Mouse (Mus musculus) small intestine, adult 10 weeks (tissue): ENCODE results near the gene Gm17655. TPM values are rescaled to one million over a fixed set of nuclear protein-coding genes. Genes with fewer than 3 reads are reported as not detected.

ENCODE experiments used
- polyA plus RNA-seq: library from polyadenylated mRNA; stranded (reverse); fragments of 350-450 nt; fragmentation: Illumina TruSeq; extraction: RNeasy Lipid Tissue Mini Kit (QIAGEN cat#74804); gene quantifications from one replicate; pipeline ENCODE4 v1.2.3, GENCODE M21; 2014; ENCODE audit warnings: low replicate concordance

The Gm17655 gene
- polyA plus RNA-seq = 18.7 TPM

DNA sequence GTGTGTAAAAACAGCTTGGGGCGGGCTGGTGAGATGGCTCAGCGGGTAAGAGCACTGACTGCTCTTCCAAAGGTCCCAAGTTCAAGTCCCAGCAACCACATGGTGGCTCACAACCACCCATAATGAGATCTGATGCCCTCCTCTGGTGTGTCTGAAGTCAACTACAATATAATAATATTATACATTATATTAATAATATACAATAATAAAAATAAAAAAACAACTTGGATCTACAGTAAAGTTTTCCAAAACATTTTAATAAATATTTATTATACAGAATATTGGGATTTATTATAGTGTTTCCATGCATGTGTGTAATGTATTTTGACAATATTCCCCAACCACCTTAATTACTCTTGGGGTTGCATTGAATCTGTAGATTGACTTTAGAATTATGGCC is at the start of gene Gm17655:
Gene Gm17655, minus strand, starts transcription at position 101 of the 400 bp plus-strand sequence.

DNA sequence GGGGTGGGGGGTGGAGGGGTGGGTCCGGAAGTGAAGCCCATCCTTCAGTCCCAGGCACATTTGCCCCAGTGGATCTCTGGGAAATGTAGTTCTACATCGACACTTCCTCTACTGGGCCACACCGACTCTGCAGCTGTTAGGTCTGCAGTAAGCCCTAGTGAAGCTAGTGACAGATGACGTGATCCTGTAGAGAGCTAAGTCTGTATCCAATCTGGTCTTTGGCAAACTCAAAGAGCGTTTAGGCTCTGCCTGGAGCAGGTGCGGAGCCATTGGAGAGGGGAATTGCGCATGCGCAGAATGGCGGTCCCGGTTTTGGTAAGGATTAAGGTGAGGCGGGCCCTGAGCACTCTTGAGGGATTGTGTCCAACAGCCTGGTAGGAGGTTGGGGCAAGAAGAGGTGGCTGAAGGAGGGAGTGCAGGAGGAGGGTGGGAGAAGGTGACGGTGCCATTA is 37.7 kb upstream of the Gm17655 start, which contains the start of gene Zfp605:
Gene Zfp605, plus strand, starts transcription at position 102 of the 451 bp plus-strand sequence.

DNA sequence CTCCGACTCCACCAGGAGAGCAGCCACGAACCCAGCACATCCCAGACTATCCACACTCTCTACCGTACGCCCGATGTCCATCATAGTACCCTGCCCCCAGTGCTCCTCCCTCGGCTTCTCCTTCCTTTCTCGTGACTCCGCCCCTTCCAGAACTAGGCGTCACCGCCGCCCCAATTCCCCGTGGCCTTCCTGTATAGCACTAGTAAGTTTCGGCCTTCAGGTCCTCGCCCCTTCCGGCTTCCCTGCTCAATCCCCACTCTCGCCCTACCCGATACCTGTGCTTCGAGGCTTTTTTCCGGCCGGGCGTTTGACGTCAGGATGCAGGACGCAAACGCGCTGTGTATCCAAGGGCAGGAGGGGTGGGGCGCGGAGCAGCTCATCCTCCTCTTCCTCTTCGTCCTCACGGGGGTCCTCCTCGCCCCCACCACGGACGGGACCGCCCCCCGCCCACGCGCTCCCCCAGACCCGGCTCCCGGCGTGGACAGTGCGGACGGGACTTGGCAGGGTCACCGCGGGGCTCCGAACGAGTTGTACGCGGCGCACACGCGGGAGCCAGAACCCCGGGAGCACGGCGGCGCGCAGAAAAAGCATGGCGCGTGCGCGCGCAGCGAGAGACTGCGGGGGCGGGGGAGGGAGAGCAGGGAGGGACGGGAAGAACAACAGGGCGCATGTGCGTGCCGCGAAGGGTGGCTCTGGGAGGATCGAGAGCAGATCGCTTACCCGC is 35.4 kb upstream of the Gm17655 start, which contains the start of gene Gtpbp6:
Gene Gtpbp6, minus strand, starts transcription at position 617 of the 724 bp plus-strand sequence.

DNA sequence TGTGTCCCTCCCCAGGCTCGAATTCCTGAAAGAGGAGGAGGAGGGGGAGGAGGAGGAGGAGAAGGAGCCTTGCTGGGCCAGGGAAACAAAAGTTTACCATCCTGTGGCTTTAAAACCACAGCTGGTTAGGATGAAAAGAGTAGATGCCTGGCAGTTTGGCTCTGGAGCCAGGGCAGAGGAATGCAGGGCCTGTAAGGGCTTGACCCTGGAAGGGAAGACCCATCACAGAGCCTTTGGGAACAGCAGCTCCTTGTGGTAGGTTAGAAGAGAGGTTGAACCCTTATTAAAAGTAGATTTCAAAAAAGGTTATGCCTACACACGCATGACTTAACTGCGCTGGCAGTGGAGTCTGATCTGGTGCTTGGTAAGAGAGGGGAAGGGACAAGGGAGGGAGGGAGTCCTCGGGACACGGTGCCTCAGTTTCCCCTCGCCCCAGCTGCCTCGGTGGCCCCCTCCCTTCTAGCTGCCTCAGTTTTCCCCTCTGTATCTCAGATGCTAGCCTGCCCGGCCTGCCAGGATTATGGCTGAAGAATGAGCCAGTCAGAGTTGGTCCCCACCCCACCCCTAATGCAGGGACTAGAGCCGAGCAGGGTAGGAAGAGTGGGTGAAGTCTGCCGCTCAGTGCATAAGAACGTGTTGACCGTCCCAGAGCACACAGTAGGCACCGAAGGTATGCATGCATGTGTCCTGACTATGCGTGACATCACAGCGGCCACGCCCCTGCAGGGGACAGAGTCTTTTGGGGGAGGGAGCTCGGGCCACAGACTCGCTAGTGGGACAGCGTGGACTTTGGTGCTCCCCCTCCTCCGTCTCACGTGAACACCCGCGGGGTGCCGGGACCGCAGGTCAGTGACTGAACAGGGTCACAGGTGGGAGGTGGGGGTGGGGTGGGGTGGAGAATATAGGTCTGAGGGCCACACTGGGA is 27.6 kb upstream of the Gm17655 start, which contains the start of gene Plcxd1:
Gene Plcxd1, plus strand, starts transcription at position 314 of the 925 bp plus-strand sequence.

DNA sequence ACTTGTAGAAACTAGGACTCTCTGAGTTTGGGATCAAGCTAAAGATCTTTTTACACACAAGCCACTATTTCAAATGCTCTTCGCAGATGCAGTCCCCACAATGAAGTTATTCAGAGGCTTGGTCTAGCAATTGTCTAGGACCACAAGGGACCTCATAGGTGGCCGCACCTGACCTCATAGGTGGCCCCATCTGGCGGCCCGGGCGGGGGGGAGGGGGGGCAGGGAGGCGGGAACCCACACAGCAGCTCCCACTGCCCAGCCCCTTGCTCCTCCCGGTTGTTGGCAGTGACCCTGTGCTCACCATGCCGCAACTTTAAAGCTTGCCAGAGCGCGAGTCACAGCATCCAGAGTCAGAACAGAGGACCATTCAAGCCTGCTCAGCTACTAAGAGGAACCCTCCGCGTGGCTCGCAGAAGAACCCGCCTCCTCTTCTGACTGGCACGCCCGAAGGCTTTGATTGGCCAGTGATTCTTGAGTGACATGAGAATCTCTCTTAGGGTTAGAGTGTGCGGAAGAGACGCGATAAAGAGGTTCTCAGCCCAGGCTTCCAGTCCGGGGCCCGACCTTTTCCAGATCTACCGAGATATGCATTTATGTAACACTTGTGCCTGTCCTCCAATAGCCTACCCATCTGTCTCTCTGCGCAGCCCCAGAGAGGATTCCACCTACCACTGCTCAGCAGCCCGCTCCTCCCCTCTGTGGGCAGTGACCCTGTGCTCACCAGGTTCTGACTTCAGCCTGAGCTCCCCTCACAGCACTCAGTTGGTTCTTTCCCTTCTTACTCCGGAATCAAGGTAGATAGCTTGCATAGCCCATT is 21.9 kb upstream of the Gm17655 start, which contains the start of gene Gm35315:
Gene Gm35315, minus strand, starts transcription at position 391 of the 817 bp plus-strand sequence.

Other genes starting within 250 kb of the Gm17655 start
- gene Gm15446, start 149.1 kb downstream of the Gm17655 start, polyA plus RNA-seq = 47.1 TPM
- gene Zfp932, start 76.0 kb downstream of the Gm17655 start, polyA plus RNA-seq = 83.5 TPM
- gene Gm35315, start 21.9 kb upstream of the Gm17655 start, polyA plus RNA-seq = 4.2 TPM
- gene Plcxd1, start 27.5 kb upstream of the Gm17655 start, polyA plus RNA-seq = not detected
- not detected for gene Gtpbp6, start 35.7 kb upstream of the Gm17655 start, polyA plus RNA-seq
- 8.0 TPM for gene Zfp605, start 37.6 kb upstream of the Gm17655 start, polyA plus RNA-seq
- gene Chfr, start 63.3 kb upstream of the Gm17655 start, polyA plus RNA-seq = 39.2 TPM
- gene Golga3, start 104.2 kb upstream of the Gm17655 start, polyA plus RNA-seq = 12.2 TPM
- 23.3 TPM for gene Ankle2, start 158.5 kb upstream of the Gm17655 start, polyA plus RNA-seq
- gene Pgam5, start 197.4 kb upstream of the Gm17655 start, polyA plus RNA-seq = 20.2 TPM
- gene Pxmp2, start 213.7 kb upstream of the Gm17655 start, polyA plus RNA-seq = 8.3 TPM
- gene Pole, start 213.8 kb upstream of the Gm17655 start, polyA plus RNA-seq = 3.5 TPM